In the genomic region with DNA sequence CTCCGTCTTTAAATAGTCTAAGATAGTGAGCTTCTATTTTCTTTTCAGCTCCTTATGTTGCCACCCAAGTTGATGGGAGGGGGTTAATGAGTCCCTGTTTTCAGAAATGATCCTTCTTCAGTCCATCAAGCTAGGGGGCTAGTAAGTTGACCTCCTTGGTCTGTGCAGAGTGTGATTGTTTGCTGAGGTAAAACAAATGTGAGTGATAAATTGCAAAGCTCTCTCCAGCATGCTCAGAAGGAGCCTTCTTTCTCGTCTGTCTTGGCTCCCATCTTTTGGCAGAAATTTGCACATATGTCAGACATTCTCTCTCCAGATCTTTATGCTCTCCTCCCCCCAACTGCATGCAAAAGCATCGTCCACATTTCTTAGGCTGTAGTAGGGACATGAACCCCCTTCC, we compare ENCODE assay signal across 20 mouse cellular contexts.
A peak's percentile ranks its signal among the peaks of the same experiment; 100 is the strongest.
DNase-seq lines count a peak whose midpoint lies in the region; ATAC-seq and TF ChIP-seq lines count a peak whose summit lies in the region.
"Had no signal": no experiment of that assay in that cellular context is flagged by ENCODE, and none has a peak within 500 bp of the region (broad histone marks: within the 10 kb centered on the region; RNA-seq: fewer than 3 reads in every experiment).

No protein-coding gene starts in this region.

- no peak for TF ChIP-seq CTCF in layer of hippocampus, adult 2 months (conservative IDR thresholded peaks at IDR 0.05)
- TF ChIP-seq CTCF in brain, embryonic 14.5 days (IDR thresholded peaks at IDR 0.05; ENCODE audit: borderline replicate concordance, extremely low read depth, insufficient read depth, insufficient read length), result no peak

- H3K4me2 ChIP-seq in forebrain, embryonic 12.5 days, result no peak overlapping the region
- no peak overlapping the region for H3K4me2 ChIP-seq in midbrain, embryonic 13.5 days (replicated peaks)
- H3K4me2 ChIP-seq: embryonic facial prominence, embryonic 15.5 days; heart, embryonic 11.5 days; intestine, embryonic 15.5 days; liver, embryonic 13.5 days had no signal

- H3K27ac ChIP-seq in layer of hippocampus, adult 2 months, result peak overlapping the region; percentile 15
- H3K27ac ChIP-seq in forebrain, embryonic 12.5 days, result peak overlapping the region; percentile 65; the same call in 1 of the 2 replicates
- peak overlapping the region; percentile 30; the same call in 1 of the 2 replicates for H3K27ac ChIP-seq in midbrain, embryonic 13.5 days
- H3K27ac ChIP-seq: embryonic facial prominence, embryonic 15.5 days; intestine, embryonic 15.5 days; liver, embryonic 13.5 days; neural tube, embryonic 12.5 days; stomach, postnatal 0 days had no signal

- WGBS in forebrain, embryonic 12.5 days, result 21% methylated on average over 3 of the region's 3 CpGs
- 44% methylated on average over 3 of the region's 3 CpGs for WGBS in midbrain, embryonic 13.5 days

- 0 out of 2 replicates have a peak, but pooled peaks cover 3% of the 10 kb centered on the region for H3K27me3 ChIP-seq in forebrain, embryonic 12.5 days
- no peaks in the 10 kb centered on the region for H3K27me3 ChIP-seq in midbrain, embryonic 13.5 days
- H3K27me3 ChIP-seq: embryonic facial prominence, embryonic 15.5 days; intestine, embryonic 15.5 days; liver, embryonic 13.5 days; neural tube, embryonic 12.5 days had no signal

- DNase-seq in layer of hippocampus, adult 2 months (ENCODE audit: low spot score in 2 of 2), result peak in 1 of 2 experiments; percentile 42
- DNase-seq in layer of hippocampus, adult 11-12 months (ENCODE audit: low spot score), result no peak
- peak; percentile 80 for DNase-seq in brain, embryonic 14.5 days (ENCODE audit: low read depth)
- DNase-seq in adrenal gland, postnatal 4 days (ENCODE audit: low spot score in 2 of 2), result no peak
- DNase-seq in B cell, adult 2 months, result no peak
- no peak for DNase-seq in frontal cortex, postnatal 14 days (ENCODE audit: low spot score in 2 of 2)
- DNase-seq: adrenal gland, adult 8-10 months; cerebellum, postnatal 36 days; kidney, postnatal 10 days; liver, embryonic 13.5 days; lung, postnatal 10 days; thymus, postnatal 25 days had no signal

- no peak overlapping the region for H3K4me3 ChIP-seq in layer of hippocampus, adult 2 months
- no peak overlapping the region for H3K4me3 ChIP-seq in forebrain, embryonic 12.5 days (replicated peaks)
- H3K4me3 ChIP-seq in midbrain, embryonic 13.5 days (replicated peaks), result no peak overlapping the region
- H3K4me3 ChIP-seq: embryonic facial prominence, embryonic 15.5 days; intestine, embryonic 15.5 days; liver, embryonic 13.5 days; neural tube, embryonic 12.5 days had no signal

- H3K4me1 ChIP-seq in forebrain, embryonic 12.5 days, result peaks cover 16% of the 10 kb centered on the region
- peaks cover 23% of the 10 kb centered on the region for H3K4me1 ChIP-seq in midbrain, embryonic 13.5 days (replicated peaks)
- H3K4me1 ChIP-seq: embryonic facial prominence, embryonic 15.5 days; intestine, embryonic 15.5 days; liver, embryonic 13.5 days had no signal

- no peaks in the 10 kb centered on the region for H3K36me3 ChIP-seq in forebrain, embryonic 12.5 days (replicated peaks)
- no peaks in the 10 kb centered on the region for H3K36me3 ChIP-seq in midbrain, embryonic 13.5 days
- H3K36me3 ChIP-seq: embryonic facial prominence, embryonic 15.5 days; G1E; intestine, embryonic 15.5 days; liver, embryonic 13.5 days; neural tube, embryonic 12.5 days had no signal

- no peaks in the 10 kb centered on the region for H3K9me3 ChIP-seq in forebrain, embryonic 12.5 days
- H3K9me3 ChIP-seq in midbrain, embryonic 13.5 days, result no peaks in the 10 kb centered on the region
- H3K9me3 ChIP-seq: embryonic facial prominence, embryonic 15.5 days; G1E; intestine, embryonic 15.5 days; liver, embryonic 13.5 days; neural tube, embryonic 12.5 days had no signal

- ATAC-seq in forebrain, embryonic 12.5 days (ENCODE audit: low FRiP score), result peak; percentile 63; the same call in 1 of the 2 replicates
- peak; percentile 50; the same call in 1 of the 2 replicates for ATAC-seq in midbrain, embryonic 13.5 days
- ATAC-seq: intestine, embryonic 15.5 days had no signal

- no peak for TF ChIP-seq POLR2A in brain, embryonic 14.5 days (IDR thresholded peaks at IDR 0.05; ENCODE audit: borderline replicate concordance, extremely low read depth, insufficient read depth, insufficient read length, poor library complexity, severe bottlenecking)

- no peak overlapping the region for H3K9ac ChIP-seq in forebrain, embryonic 12.5 days
- H3K9ac ChIP-seq in midbrain, embryonic 13.5 days (replicated peaks), result no peak overlapping the region
- H3K9ac ChIP-seq: embryonic facial prominence, embryonic 15.5 days; intestine, embryonic 15.5 days; liver, embryonic 13.5 days; neural tube, embryonic 12.5 days had no signal

Comparison
In these comparisons a context has a peak if more than half of its experiments do, and no peak if none do; other contexts are left out.
1. H3K27ac ChIP-seq: peak in every context shown above with its lines; median percentile 65 in forebrain, embryonic 12.5 days; 30 in midbrain, embryonic 13.5 days; 15 in layer of hippocampus, adult 2 months.